Mouse (Mus musculus) embryonic facial prominence, embryonic 15.5 days (tissue): ENCODE data around the gene Hmgcs2. TPM values are rescaled to one million over a fixed set of nuclear protein-coding genes. Genes with fewer than 3 reads are reported as not detected.
A peak's percentile ranks its signal among the peaks of the same experiment; 100 is the strongest.

Experiments used
- ATAC-seq: fragments of 200-750 bp; cut with Nextera tagmentation; 2 replicates; pipeline ENCODE4 v1.8.0; 2017; ENCODE audit warnings: low read depth, moderate TSS enrichment; ENCODE audit not compliant: insufficient number of reproducible peaks, low FRiP score, low TSS enrichment
- H3K27ac ChIP-seq: fragments of 300-500 bp; sonication (generic); replicated peaks from 2 replicates; pipeline ENCODE4 v1.5.1; 2015; ENCODE audit warnings: mild to moderate bottlenecking, inconsistent platforms
- H3K27me3 ChIP-seq: fragments of 300-500 bp; sonication (generic); 2 replicates; pipeline ENCODE4 v1.6.1; 2015; ENCODE audit warnings: inconsistent platforms
- H3K36me3 ChIP-seq: fragments of 300-500 bp; sonication (generic); 2 replicates; pipeline ENCODE4 v1.6.1; 2015; ENCODE audit warnings: mild to moderate bottlenecking, inconsistent platforms
- H3K4me1 ChIP-seq: fragments of 300-500 bp; sonication (generic); 2 replicates; pipeline ENCODE4 v1.6.1; 2015; ENCODE audit warnings: inconsistent platforms
- H3K4me2 ChIP-seq: fragments of 300-500 bp; sonication (generic); replicated peaks from 2 replicates; pipeline ENCODE4 v1.6.1; 2015; ENCODE audit warnings: mild to moderate bottlenecking, inconsistent platforms
- H3K4me3 ChIP-seq: fragments of 300-500 bp; sonication (generic); replicated peaks from 2 replicates; pipeline ENCODE4 v1.5.1; 2015; ENCODE audit warnings: mild to moderate bottlenecking, inconsistent platforms
- H3K9ac ChIP-seq: fragments of 300-500 bp; sonication (generic); 2 replicates; pipeline ENCODE4 v1.6.1; 2015; ENCODE audit warnings: inconsistent platforms
- H3K9me3 ChIP-seq: fragments of 300-500 bp; sonication (generic); replicated peaks from 2 replicates; pipeline ENCODE4 v1.6.1; 2016; ENCODE audit warnings: inconsistent platforms
- WGBS: fragments of 180-500 bp; shearing (Covaris S2); methylation state at CpG from one replicate; pipeline ENCODE4 v1.1.7; 2015; 5-methylcytosine and 5-hydroxymethylcytosine counted together
- polyA plus RNA-seq: library from polyadenylated mRNA; unstranded; fragments of >200 nt; fragmentation: Nextera tagmentation; extraction: Ambion mirVana; gene quantifications from 2 replicates; pipeline ENCODE4 v1.2.1, GENCODE M21; 2015

Gene Hmgcs2
- 4.9 and 6.4 TPM in 2 replicates for polyA plus RNA-seq

- Histone ChIP-seq H3K4me1 (peaks cover 12% of the 10 kb centered on the region), H3K27me3 (no peaks in the 10 kb centered on the region)
These were observed at the start of gene Hmgcs2 for GRCm38 (mm10) chr3:98280204-98280932. Hmgcs2 (plus strand) TSS chr3:98280435.

GRCm38 (mm10) chr3:98233504-98233903, 46.7 kb upstream of the Hmgcs2 start:
- H3K9ac ChIP-seq = no peak overlapping the region
- no peak overlapping the region for H3K27ac ChIP-seq
- ATAC-seq = no peak
- H3K4me2 ChIP-seq = no peak overlapping the region
- H3K36me3 ChIP-seq = no peaks in the 10 kb centered on the region
- H3K4me1 ChIP-seq = no peaks in the 10 kb centered on the region
- H3K27me3 ChIP-seq = no peaks in the 10 kb centered on the region
- no peak overlapping the region for H3K4me3 ChIP-seq
- no peaks in the 10 kb centered on the region for H3K9me3 ChIP-seq

More at GRCm38 (mm10) chr3:98280204-98280932, at the start of gene Hmgcs2:
- no peaks in the 10 kb centered on the region for H3K9me3 ChIP-seq
- 0 out of 2 replicates have a peak, but pooled peaks have one; percentile 47 for ATAC-seq
- no peak within 1 kb of the TSS for H3K9ac ChIP-seq
- no peak within 1 kb of the TSS for H3K4me3 ChIP-seq
- 60% methylated on average over 14 of the region's 14 CpGs for WGBS
- H3K27ac ChIP-seq = no peak within 1 kb of the TSS; the same call in 1 of the 2 replicates
- peak within 1 kb of the TSS; percentile 13 for H3K4me2 ChIP-seq
- H3K36me3 ChIP-seq = no peaks in the 10 kb centered on the region

- 84% methylated on average over 6 of the region's 6 CpGs for WGBS
- Histone ChIP-seq H3K4me3 (no peak overlapping the region), H3K4me2 (no peak overlapping the region), H3K27me3 (no peaks in the 10 kb centered on the region), H3K4me1 (no peaks in the 10 kb centered on the region), H3K27ac (no peak overlapping the region), H3K9ac (no peak overlapping the region), H3K36me3 (no peaks in the 10 kb centered on the region), H3K9me3 (no peaks in the 10 kb centered on the region)
- no peak for ATAC-seq
These were observed 44.0 kb upstream of the Hmgcs2 start for GRCm38 (mm10) chr3:98236266-98236665.

GRCm38 (mm10) chr3:98237240-98237639, 43.0 kb upstream of the Hmgcs2 start:
- Histone ChIP-seq H3K27me3 (no peaks in the 10 kb centered on the region), H3K4me1 (no peaks in the 10 kb centered on the region), H3K9ac (no peak overlapping the region), H3K36me3 (no peaks in the 10 kb centered on the region), H3K4me3 (no peak overlapping the region), H3K4me2 (no peak overlapping the region), H3K9me3 (no peaks in the 10 kb centered on the region), H3K27ac (no peak overlapping the region)
- 86% methylated on average over 5 of the region's 5 CpGs for WGBS
- no peak for ATAC-seq

GRCm38 (mm10) chr3:98238150-98238549, 42.1 kb upstream of the Hmgcs2 start:
- WGBS = 49% methylated on average over 3 of the region's 3 CpGs
- Histone ChIP-seq H3K9ac (no peak overlapping the region), H3K27me3 (no peaks in the 10 kb centered on the region), H3K36me3 (no peaks in the 10 kb centered on the region), H3K4me1 (no peaks in the 10 kb centered on the region), H3K4me2 (no peak overlapping the region), H3K9me3 (no peaks in the 10 kb centered on the region), H3K4me3 (no peak overlapping the region), H3K27ac (no peak overlapping the region)
- no peak for ATAC-seq

GRCm38 (mm10) chr3:98242051-98242450, 38.2 kb upstream of the Hmgcs2 start:
- H3K4me2 ChIP-seq = no peak overlapping the region
- no peaks in the 10 kb centered on the region for H3K9me3 ChIP-seq
- ATAC-seq = no peak
- H3K4me3 ChIP-seq = no peak overlapping the region
- no peak overlapping the region for H3K27ac ChIP-seq
- H3K4me1 ChIP-seq = no peaks in the 10 kb centered on the region
- 70% methylated on average over 3 of the region's 3 CpGs for WGBS
- no peaks in the 10 kb centered on the region for H3K36me3 ChIP-seq
- no peaks in the 10 kb centered on the region for H3K27me3 ChIP-seq
- H3K9ac ChIP-seq = no peak overlapping the region

GRCm38 (mm10) chr3:98242458-98243037, 37.7 kb upstream of the Hmgcs2 start:
- H3K9me3 ChIP-seq = no peaks in the 10 kb centered on the region
- H3K27ac ChIP-seq = no peak overlapping the region
- ATAC-seq = no peak
- no peak overlapping the region for H3K9ac ChIP-seq
- no peaks in the 10 kb centered on the region for H3K4me1 ChIP-seq
- H3K27me3 ChIP-seq = no peaks in the 10 kb centered on the region
- 63% methylated on average over 8 of the region's 8 CpGs for WGBS
- no peak overlapping the region for H3K4me2 ChIP-seq
- no peaks in the 10 kb centered on the region for H3K36me3 ChIP-seq
- no peak overlapping the region for H3K4me3 ChIP-seq

GRCm38 (mm10) chr3:98245892-98246291, 34.3 kb upstream of the Hmgcs2 start:
- no peak overlapping the region for H3K4me2 ChIP-seq
- no peak for ATAC-seq
- no peaks in the 10 kb centered on the region for H3K27me3 ChIP-seq
- H3K9ac ChIP-seq = no peak overlapping the region
- H3K4me1 ChIP-seq = no peaks in the 10 kb centered on the region
- H3K4me3 ChIP-seq = no peak overlapping the region
- no peak overlapping the region for H3K27ac ChIP-seq
- no peaks in the 10 kb centered on the region for H3K9me3 ChIP-seq
- 7% methylated on average over 8 of the region's 8 CpGs for WGBS
- no peaks in the 10 kb centered on the region for H3K36me3 ChIP-seq

- no peaks in the 10 kb centered on the region for H3K36me3 ChIP-seq
- H3K9ac ChIP-seq = no peak overlapping the region
- no peak overlapping the region for H3K4me2 ChIP-seq
- no peaks in the 10 kb centered on the region for H3K4me1 ChIP-seq
- H3K27ac ChIP-seq = no peak overlapping the region
- ATAC-seq = no peak
- no peaks in the 10 kb centered on the region for H3K9me3 ChIP-seq
- H3K27me3 ChIP-seq = no peaks in the 10 kb centered on the region
- no peak overlapping the region for H3K4me3 ChIP-seq
- WGBS = 46% methylated on average over 7 of the region's 7 CpGs
These were observed 33.1 kb upstream of the Hmgcs2 start for GRCm38 (mm10) chr3:98246985-98247751.

- H3K4me1 ChIP-seq = no peaks in the 10 kb centered on the region
- H3K36me3 ChIP-seq = no peaks in the 10 kb centered on the region
- no peak overlapping the region for H3K27ac ChIP-seq
- no peaks in the 10 kb centered on the region for H3K9me3 ChIP-seq
- no peak overlapping the region for H3K4me3 ChIP-seq
- H3K27me3 ChIP-seq = no peaks in the 10 kb centered on the region
- WGBS = 79% methylated on average over 2 of the region's 2 CpGs
- H3K9ac ChIP-seq = no peak overlapping the region
- H3K4me2 ChIP-seq = no peak overlapping the region
- ATAC-seq = no peak
These were observed 30.9 kb upstream of the Hmgcs2 start for GRCm38 (mm10) chr3:98249378-98249777.

- H3K27me3 ChIP-seq = no peaks in the 10 kb centered on the region
- H3K4me3 ChIP-seq = no peak overlapping the region
- H3K9ac ChIP-seq = no peak overlapping the region
- H3K27ac ChIP-seq = no peak overlapping the region
- H3K4me2 ChIP-seq = no peak overlapping the region
- WGBS = 68% methylated on average over 11 of the region's 11 CpGs
- no peak for ATAC-seq
- no peaks in the 10 kb centered on the region for H3K36me3 ChIP-seq
- no peaks in the 10 kb centered on the region for H3K9me3 ChIP-seq
- no peaks in the 10 kb centered on the region for H3K4me1 ChIP-seq
These were observed 30.3 kb upstream of the Hmgcs2 start for GRCm38 (mm10) chr3:98249833-98250448.
